Mouse (Mus musculus): Measurements from ENCODE around the gene Kbtbd12.

Gene Kbtbd12

DNA sequence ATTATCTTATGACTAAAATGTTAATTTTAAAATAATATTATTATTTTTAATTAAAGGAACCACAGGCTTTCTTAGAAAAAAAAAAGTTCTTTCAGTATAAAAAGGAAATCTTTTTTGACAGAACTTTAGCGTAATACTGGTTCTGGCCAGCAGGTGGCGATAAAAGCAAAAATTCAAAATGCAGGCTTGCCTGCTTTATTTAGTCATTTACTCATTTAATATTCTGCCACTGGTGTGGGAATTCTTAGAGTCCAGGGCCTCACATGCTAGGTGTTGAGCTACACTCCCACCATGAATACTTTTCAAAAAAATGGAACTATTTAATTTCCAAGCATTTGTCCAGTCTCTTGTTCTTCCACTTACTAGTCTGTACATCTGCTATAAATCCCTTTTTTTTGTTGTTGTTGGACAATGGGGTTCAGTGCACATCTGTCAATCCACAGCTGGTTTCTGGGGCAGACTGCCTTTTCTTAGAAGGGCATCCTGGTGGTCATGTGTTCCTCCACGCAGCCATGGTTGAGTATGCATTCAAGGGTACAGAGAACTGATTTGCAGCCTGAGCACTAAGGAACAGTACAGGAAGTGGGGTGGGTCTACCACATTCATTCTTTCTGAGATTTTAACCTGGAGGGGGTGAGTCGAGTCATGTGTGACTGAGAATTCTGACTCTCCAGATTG is 88.5 kb downstream of the Kbtbd12 start:
- peak; percentile 36 for DNase-seq (ENCODE audit: low read depth)

DNA sequence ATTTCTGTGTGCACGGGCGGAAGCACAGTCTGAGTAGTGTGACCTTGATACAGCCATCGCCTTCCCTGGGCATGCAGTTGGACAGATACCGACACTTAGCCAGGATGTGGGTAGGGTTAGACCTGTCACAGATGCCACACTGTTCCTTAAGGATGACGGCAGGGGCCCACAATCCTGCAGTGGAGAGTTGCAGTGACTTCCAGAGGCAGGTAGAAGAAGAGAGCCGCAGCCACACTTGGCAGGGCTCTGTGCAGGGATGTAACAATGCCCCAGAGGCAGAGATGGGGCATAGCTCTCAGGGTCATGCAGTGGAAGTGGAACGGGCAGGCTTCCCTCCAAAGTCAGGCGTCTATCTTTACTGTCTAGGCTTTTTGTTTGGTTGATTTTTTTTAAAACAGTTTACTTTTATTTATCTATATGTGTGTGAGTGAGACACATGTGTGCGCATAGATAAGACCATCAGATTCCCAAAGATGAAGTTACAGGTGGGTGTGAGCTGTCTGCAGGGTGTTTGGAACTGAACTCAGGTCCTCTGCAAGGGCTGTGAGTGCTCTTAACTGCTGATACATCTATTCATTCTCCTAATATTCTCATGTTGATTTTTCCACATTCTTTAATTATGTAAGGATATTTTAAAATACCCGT is 89.2 kb downstream of the Kbtbd12 start:
- no peak for DNase-seq (ENCODE audit: low read depth)

- DNase-seq (ENCODE audit: low read depth), result no peak
Observed at GRCm38 (mm10) chr6:88545397-88545790, 92.4 kb downstream of the Kbtbd12 start.

DNA sequence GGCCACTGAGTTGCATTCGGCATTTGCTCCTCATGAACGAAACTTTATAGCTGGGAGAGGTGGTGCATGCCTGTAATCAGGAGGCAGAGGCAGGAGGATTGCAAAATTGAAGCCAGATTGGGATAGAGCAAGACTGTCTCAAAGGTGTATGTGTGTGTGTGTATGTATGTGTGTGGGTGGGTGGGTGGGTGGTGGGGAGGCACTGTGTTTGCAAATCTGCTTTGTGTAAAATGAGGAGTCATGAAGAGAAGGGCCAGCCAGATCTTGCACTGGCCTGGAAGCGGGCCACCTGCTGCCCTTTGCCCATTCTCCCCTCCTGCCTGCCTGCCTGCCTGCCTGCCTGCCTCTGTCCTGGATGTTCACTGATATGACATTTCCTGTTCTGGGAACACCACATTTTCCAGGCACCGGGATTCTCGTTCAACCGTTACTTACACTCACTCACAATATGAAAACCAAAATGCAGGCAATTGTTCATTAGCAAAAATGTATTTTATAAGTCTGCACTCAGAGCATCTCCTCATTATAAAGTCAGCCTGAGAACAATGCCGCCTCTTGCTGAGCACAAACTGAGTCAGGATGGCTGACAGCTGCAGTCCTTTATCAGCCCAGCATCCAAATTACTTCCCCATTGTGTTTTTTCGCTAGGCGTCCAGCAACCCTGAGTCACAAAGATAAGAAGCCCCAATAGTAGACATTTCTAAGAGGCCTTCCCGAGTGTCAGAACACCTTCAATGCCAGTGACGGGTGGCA is 92.9 kb downstream of the Kbtbd12 start:
- DNase-seq (ENCODE audit: low read depth), result peak; percentile 29

DNA sequence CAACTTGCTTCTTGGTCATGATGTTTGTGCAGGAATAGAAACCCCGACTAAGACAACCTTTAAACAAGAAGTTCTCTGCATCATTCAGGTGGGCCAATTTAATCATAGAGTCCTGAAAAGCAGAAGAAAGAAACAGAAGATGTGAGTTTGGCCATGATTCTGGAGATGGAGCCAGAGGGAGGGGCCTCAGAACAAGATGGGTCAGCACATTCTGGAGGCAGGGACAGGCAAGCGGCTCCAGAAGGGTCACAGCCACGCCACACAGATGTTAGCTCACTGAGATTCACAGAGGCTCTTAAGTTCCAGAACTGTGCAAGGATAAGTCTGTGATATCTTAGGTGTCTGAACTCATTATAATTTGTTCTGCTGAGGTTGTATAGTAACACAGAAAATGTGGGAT is 93.5 kb downstream of the Kbtbd12 start:
- DNase-seq (ENCODE audit: low read depth), result no peak

- no peak for DNase-seq (ENCODE audit: low read depth)
Observed at GRCm38 (mm10) chr6:88540093-88540755, 97.5 kb downstream of the Kbtbd12 start.

GRCm38 (mm10) chr6:88530306-88530705 is 107.4 kb downstream of the Kbtbd12 start:
- DNase-seq (ENCODE audit: low read depth), result no peak

- no peak for DNase-seq (ENCODE audit: low read depth)
Observed at GRCm38 (mm10) chr6:88524056-88524455, 113.7 kb downstream of the Kbtbd12 start.

- no peak for DNase-seq (ENCODE audit: low read depth)
Observed at GRCm38 (mm10) chr6:88523451-88523850, 114.3 kb downstream of the Kbtbd12 start.

GRCm38 (mm10) chr6:88523043-88523442 is 114.7 kb downstream of the Kbtbd12 start:
- DNase-seq (ENCODE audit: low read depth), result no peak

DNA sequence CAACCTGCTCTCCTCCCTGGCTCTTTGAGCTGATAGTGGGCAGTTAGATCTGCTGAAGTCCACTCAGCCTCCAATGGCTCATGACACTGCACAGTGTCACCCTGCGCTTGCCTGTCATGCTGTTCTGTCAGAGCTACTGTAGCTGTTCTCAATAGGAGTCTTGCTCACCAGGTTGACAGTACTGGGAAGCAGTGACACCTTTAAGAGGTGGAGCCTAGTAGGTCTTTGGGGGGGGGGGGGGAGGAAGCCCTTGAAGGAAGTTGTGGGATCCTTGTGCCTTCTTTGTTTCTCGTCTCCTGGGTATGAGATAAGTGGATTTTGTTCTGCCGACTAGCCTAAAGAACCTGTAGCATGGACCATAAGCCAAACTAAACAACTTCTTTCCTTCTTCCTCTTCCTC is 115.1 kb downstream of the Kbtbd12 start:
- DNase-seq (ENCODE audit: low read depth), result no peak

- DNase-seq (ENCODE audit: low read depth), result no peak
Observed at GRCm38 (mm10) chr6:88521821-88522220, 115.9 kb downstream of the Kbtbd12 start.

DNA sequence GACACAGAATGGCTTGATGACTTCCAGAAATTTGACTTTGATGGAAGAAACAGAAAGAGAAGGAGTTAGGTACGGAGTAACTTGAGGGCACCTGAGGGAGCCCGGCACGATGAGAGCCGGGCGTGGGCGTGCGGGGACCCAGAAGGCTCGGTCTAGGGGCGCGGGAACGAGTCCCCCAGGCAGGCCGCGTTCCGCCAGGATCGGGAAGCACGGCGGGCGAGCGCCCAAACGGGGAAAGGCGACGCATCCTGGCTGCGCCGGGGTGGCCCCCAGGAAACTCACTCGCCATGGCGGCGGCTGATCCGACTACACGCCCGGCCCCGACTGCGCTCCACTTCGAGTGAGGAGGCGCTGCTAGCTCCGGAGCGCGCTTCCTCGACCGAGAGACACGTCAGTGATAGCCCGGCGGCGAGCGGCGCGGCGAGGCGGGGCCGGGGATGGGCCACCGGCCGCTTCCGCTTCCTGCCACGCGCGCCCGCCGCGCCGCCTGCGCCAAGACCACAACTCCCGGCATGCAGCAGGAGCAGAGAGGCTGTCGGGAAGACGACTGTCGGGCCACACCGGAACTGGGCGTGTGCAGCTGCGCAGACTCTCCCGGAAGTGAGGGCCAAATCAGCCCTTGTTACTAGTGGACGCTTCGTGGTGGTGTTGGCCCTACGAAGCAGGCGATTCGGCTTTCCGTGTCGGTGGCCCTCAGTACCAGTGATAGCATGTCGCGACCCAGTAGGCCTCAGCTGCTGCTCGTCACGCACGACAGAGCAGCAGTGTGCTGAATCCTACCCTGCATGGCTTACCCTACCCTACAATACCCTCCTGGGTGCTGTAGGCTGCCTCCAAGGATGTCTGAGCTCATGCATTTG is 119.1 kb downstream of the Kbtbd12 start, which contains the start of gene Sec61a1:
Sec61a1 (minus strand) TSS at position 502 of the 860 bp plus-strand sequence.
- DNase-seq (ENCODE audit: low read depth), result peak; percentile 84

DNA sequence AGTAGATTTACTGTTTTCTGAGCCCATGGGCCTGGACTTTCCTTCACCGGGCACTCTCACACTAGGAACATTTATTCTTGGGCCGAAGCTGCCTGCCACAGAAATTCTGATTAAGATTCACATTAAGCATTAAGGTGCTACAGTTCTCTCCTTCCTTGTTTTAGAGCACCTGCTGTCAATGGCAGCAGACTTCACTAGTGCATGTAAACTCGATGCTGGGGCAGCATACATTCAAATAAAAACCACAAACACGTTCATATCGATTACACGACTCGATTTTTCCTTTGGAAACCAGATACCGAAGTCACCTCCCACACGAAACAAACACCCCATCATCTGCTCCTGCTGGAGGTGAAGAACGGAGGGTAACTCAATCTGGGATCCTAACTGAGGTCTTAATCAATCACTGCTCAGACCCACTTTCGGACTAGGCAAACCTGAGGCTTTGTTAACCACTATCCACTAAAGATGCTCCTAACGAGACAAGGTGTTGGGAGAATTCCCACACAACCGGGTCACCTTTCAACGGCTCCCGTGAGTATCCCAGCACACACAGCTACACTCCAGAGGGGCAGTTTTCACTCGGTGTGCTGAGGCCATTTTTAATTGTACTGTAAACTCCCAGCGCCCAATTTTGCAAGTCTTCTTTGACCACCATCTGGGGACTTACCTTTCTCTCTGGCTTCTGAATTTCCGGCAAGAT is 119.9 kb downstream of the Kbtbd12 start:
- DNase-seq (ENCODE audit: low read depth), result no peak

- DNase-seq (ENCODE audit: low read depth), result no peak
Observed at GRCm38 (mm10) chr6:88516667-88517066, 121.1 kb downstream of the Kbtbd12 start.

GRCm38 (mm10) chr6:88515971-88516370 is 121.8 kb downstream of the Kbtbd12 start:
- no peak for DNase-seq (ENCODE audit: low read depth)

GRCm38 (mm10) chr6:88514546-88514945 is 123.2 kb downstream of the Kbtbd12 start:
- DNase-seq (ENCODE audit: low read depth), result no peak

GRCm38 (mm10) chr6:88513984-88514383 is 123.8 kb downstream of the Kbtbd12 start:
- no peak for DNase-seq (ENCODE audit: low read depth)

GRCm38 (mm10) chr6:88503044-88503443 is 134.7 kb downstream of the Kbtbd12 start:
- DNase-seq (ENCODE audit: low read depth), result no peak

- no peak for DNase-seq (ENCODE audit: low read depth)
Observed at GRCm38 (mm10) chr6:88502030-88502970, 135.4 kb downstream of the Kbtbd12 start.
